Mouse (Mus musculus): ENCODE measurements around the gene Syn2. TPM values are rescaled to one million over a fixed set of nuclear protein-coding genes. Genes with fewer than 3 reads are reported as not detected.
A peak's percentile ranks its signal among the peaks of the same experiment; 100 is the strongest.

Syn2 gene
- 1 to 10 TPM; 2.2 to 2.8 TPM for total RNA-seq (2021)
- long read RNA-seq, experiment 1, partial matches to known transcripts = 2 of 4 reads
- long read RNA-seq, experiment 1, other reads (novel, unspliced or antisense) = 1 of 4 reads
- long read RNA-seq, experiment 2, partial matches to known transcripts = 0 of 8 reads
- long read RNA-seq, experiment 2, other reads (novel, unspliced or antisense) = 0 of 8 reads

DNA sequence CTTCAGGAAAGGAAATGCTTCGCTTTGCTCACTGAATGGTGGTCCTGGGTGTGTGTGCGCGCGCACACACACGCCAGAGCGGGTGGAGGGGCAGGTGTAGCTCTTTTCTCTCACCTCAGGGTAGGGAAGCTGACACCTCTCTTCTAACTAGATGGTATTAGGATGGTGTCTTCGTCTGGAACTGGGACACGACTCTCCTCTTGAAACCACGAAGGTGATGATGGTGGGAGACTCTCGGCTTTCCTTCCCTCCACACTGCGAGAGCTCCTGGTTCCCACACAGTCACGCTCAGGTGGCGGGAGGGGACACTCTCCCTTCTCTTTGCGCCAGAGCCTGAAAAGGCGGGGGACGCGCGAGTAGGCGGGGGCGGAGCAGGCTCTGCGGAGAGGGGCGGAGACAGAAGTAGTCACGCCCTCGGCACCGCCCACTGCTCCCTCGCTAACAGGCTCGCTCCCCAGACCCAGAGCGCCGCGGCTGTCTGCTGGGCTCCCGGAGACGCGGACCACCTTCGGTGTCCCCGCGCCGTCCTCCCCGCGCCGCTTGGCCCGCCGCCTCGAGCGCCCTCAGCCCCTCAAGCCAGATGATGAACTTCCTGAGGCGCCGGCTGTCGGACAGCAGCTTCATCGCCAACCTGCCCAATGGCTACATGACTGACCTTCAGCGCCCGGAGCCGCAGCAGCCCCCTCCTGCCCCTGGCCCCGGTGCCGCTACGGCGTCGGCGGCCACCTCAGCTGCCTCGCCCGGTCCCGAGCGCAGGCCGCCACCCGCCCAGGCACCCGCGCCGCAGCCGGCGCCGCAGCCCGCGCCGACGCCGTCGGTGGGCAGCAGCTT, at the start of gene Syn2:
Syn2 (plus strand) TSS at position 402 of the 831 bp plus-strand sequence.
- intact Hi-C loops (cut with DNase I; ENCODE audit: low total_unique reads) = no loop called here
- peak; percentile 74 for DNase-seq

DNA sequence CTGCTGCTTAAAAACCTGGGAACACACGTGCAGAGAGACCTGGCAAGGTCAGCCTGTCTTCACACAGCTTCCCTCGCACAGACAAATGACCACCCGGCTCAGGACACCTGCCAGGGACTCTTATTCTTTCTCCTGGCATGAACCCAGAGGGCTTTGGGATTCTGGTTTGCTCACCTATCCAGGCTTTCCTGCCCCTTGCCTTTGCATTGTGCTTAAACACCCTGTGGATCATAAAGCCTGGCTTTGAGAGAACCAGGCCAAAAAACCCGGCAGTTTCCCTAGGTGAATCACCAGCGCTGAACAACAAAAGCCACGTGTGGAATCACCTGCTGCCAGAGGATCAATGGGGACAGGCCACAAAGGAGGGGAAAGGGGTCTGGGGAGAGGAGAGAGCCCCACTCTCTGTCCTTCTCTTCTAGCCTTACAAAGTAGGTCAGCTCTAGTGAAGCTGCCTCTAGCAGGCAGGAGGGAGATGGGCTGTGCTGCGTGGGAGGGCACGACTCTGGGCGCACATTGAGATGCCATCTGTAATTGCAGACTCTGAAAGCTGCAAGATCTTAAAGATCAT, 49.3 kb upstream of the Syn2 start:
- no peak for DNase-seq
- intact Hi-C loops (cut with DNase I; ENCODE audit: low total_unique reads) = no loop called here

DNA sequence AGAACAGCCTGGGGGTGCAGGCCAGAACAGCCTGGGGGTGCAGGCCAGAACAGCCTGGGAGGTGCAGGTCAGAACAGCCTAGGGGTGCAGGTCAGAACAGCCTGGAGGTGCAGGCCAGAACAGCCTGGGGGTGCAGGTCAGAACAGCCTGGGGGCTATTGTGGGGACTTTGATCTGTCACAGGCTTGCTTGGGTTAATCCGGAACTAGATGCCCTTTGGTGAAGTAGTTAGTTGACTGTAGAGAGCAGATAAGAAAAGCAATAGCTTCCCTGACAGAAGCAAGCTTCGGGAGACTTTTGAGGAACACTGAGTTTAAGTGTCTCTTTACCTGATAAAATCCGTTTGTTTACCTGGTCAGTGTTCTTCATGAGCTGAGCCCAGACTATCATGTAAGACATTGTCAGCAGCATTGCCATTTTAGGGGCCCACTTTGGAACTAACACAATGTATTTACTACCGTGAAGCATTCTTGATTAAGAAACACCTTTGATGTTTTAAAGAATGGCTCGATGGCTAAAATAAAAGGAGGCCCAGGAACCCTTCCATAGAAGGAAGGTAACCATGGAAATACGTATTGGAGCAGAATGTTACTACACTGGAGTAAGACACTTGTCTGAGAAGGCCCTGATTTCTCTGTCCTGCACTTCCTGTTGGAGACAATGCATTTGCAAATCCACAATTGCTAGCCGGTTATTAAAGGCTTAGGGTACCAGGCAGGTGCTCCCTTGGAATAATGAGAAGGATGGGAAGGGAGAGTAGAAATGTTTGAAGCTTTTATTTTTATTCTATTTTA, 46.2 kb upstream of the Syn2 start:
- DNase-seq = no peak
- intact Hi-C loops (cut with DNase I; ENCODE audit: low total_unique reads) = no loop called here

DNA sequence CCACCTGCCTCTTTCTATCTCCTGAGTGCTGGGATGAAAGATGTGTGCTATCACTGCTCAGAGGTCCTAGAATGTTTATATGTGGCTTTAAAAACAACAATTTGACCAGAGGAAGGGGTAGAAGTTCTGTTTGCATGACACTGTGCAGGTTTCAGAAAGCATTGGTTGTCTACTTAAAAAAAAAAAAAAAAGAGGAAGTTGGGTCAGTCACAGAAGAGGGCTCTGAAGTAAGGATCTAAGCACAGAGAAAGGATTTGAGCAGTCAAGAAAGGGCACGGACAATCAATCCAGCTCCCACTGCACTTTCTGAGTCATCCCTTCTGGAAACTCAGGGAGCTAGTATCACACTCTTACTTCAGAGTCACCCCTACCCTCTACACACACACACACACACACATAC, 43.0 kb upstream of the Syn2 start:
- intact Hi-C loops (cut with DNase I; ENCODE audit: low total_unique reads) = no loop called here
- DNase-seq = no peak

DNA sequence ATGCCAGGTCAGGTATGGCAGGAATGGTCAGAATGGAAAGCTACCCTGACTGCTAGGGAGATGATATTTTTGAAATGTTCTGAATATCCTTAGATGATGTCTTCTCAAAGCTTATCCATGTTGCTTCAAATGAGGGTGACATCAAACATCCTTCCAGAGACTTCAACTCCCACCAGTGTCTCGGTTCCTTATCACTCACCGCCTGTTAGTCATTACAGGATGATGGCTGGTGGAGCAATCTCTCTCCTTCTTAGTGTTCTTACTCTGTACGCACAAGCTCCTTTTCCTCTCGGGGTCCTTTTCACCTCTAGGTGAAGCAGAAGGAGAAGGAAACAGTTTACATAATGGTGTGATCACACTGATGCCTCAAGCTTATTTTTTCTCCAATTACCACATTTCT, 32.2 kb upstream of the Syn2 start:
- DNase-seq = no peak
- intact Hi-C loops (cut with DNase I; ENCODE audit: low total_unique reads) = no loop called here

DNA sequence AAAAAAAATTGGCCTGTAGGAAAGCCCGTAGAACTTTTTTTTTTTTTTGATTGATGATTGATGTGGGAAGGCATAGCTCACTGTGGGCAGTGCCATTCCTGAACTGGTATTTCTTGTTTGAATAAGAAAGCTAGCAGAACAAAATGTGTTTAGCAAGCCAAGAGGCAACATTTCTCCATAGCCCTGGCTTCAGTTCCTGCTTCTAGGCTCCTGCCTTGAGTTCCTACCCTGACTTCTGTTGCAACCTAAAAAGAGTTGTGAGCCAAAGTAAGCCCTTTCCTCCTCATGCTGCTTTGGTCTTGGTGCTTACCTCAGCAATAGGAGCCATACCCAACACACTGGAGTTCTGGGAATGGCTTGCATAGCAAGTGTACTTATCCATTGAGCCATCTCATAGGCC, 23.3 kb upstream of the Syn2 start:
- DNase-seq = no peak
- intact Hi-C loops (cut with DNase I; ENCODE audit: low total_unique reads) = no loop called here

GRCm38 (mm10) chr6:115122181-115122580, 12.5 kb upstream of the Syn2 start:
- intact Hi-C loops (cut with DNase I; ENCODE audit: low total_unique reads) = no loop called here

DNA sequence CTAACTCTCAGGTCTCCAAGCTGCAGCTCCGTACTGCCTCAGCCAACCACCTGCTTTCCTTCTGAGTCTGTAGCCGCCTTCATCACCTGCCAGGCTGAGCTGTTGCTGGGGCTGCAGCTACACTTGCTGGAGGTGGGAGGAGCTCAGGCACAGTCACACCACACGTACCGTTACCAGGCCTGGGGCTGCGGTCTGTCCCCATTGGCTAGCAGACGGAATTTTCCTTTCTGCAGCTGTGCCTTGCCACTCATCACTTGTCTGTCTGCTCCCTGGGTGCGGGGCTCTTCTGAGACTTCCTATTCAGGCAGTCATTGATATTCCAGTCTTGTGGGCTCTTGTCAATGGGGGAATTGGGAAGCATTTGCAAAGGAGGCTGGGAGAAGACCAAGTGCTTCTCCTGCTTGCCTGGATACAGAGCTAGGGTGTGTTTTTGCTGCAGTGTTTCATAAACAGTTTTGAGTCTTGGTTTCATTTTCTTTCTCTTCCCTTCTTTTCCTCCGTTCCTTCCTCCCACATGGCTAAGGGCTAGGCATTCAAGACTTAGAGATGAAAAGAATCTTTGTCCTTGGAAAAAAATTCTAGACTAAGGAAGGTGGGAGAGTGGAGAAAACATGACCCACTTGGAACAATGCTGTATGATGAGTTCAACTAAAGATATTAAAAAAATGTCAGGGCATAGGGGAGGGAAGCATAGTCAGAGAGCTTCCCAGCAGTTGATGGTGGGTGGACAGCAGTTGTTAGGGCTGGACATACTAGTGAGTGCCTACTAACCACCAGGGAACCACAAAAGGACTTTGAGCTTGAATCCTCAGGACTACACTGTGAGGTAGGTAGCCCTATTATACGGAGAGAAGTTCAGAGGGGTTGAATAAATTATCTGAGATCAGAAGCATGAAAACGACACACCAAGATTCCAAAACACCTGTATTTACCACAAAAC, 11.2 kb upstream of the Syn2 start:
- DNase-seq = peak; percentile 24
- intact Hi-C loops (cut with DNase I; ENCODE audit: low total_unique reads) = no loop called here

More at GRCm38 (mm10) chr6:115122181-115122580, 12.5 kb upstream of the Syn2 start:
- no peak for DNase-seq

GRCm38 (mm10) chr6:115124675-115125357, 9.9 kb upstream of the Syn2 start:
- intact Hi-C loops (cut with DNase I; ENCODE audit: low total_unique reads) = no loop called here
- peak; percentile 10 for DNase-seq

GRCm38 (mm10) chr6:115125358-115125720, 9.4 kb upstream of the Syn2 start:
- intact Hi-C loops (cut with DNase I; ENCODE audit: low total_unique reads) = no loop called here

GRCm38 (mm10) chr6:115126232-115126785, 8.4 kb upstream of the Syn2 start:
- intact Hi-C loops (cut with DNase I; ENCODE audit: low total_unique reads) = no loop called here
- DNase-seq = no peak

More at GRCm38 (mm10) chr6:115125358-115125720, 9.4 kb upstream of the Syn2 start:
- DNase-seq = no peak

- intact Hi-C loops (cut with DNase I; ENCODE audit: low total_unique reads) = no loop called here
- no peak for DNase-seq
Measured at GRCm38 (mm10) chr6:115126851-115127250, 7.9 kb upstream of the Syn2 start.

GRCm38 (mm10) chr6:115127255-115127824, 7.4 kb upstream of the Syn2 start:
- no peak for DNase-seq
- intact Hi-C loops (cut with DNase I; ENCODE audit: low total_unique reads) = no loop called here

DNA sequence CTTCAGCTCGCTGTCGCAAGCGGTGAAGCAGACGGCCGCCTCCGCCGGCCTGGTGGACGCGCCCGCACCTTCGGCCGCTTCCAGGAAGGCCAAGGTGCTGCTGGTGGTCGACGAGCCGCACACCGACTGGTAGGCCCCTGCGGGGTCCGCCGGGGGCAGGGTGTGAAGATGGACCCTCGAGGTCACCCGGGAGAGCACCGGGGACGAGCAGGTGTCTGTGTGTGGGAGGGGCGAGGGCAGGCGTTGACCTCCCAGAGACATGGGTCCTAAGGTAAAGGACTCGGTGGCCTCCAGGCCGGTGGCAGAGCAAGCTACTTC, 589 bp downstream of the Syn2 start:
- DNase-seq = no peak
- intact Hi-C loops (cut with DNase I; ENCODE audit: low total_unique reads) = no loop called here

- intact Hi-C loops (cut with DNase I; ENCODE audit: low total_unique reads) = no loop called here
- DNase-seq = no peak
Measured at GRCm38 (mm10) chr6:115136156-115136555, 1.5 kb downstream of the Syn2 start.

- intact Hi-C loops (cut with DNase I; ENCODE audit: low total_unique reads) = no loop called here
- DNase-seq = no peak
Measured at GRCm38 (mm10) chr6:115141446-115141845, 6.7 kb downstream of the Syn2 start.

DNA sequence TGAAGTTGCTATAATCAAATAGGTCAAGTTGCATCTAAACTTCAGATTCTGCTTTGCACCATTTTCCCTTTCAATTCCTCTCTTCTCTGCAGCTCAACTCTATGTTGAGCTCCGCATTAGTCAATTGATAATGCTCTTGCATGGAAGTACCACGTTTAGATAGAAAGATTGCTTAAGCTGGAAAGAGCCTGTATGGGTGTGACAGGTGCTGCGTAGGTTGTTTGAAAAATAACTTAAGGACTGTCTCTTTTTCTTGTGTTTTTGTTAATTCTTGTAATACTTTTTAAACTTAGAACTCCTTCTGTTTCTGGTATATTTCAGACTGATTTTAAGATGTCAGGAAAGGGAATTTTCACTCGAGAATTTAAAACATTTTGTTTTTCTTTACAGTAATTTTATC, 26.5 kb downstream of the Syn2 start:
- no peak for DNase-seq
- intact Hi-C loops (cut with DNase I; ENCODE audit: low total_unique reads) = no loop called here

DNA sequence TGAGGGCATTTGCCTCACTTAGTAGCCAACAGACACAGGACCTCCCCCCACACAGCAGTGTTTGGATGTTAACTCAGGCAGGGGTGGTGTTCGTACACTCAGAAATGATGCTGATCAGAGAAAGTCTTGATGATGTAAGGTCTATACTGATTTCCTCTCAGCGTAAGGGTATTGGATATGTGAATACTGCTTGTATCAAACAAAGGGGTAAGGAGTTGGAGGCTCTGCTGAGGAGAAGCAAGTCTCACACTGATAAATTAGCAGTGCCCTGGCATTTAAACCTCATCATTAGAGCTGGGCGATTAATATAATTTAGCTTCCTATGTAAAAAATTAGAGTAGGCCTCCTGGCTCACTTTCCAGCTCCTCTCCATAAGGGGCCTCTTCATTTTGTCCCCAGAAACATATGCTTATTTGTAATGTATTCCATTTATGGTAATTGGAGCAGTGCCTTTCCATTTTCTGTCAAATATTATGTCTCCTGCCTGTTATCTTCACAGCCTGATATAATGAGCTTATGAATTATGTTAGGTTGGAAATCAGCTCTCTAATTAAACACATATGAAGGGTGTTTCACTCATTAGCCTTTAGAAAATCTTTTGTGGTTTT, 31.3 kb downstream of the Syn2 start:
- no peak for DNase-seq
- intact Hi-C loops (cut with DNase I; ENCODE audit: low total_unique reads) = no loop called here
